Mouse (Mus musculus) cerebellum, adult 9-11 months (tissue): ENCODE data around the gene Eva1c.

ENCODE experiments used
- DNase-seq: peaks from one replicate; pipeline ENCODE4 v3.0.0; 2022

The Eva1c gene

DNA sequence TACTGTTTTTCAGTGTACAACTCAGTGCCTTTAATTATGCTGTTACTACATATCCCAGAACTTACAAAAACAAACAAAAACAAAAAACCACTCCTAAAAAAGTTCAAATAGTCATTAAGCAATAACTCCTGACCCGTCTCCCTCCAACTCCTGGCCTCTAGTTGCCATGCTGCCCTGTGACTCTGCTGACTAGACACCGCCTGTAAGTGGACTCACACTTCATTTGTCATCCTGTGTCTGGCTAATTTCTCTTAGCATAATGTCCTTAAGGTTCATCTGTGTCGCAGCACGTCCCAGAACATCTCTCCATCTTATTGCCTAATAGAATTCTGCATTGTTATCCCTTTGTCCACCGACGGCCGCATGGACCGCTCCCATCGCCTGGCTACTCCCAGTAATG is 979 bp downstream of the Eva1c start:
- no peak for DNase-seq

- DNase-seq: peak; percentile 50
These were observed 2.6 kb downstream of the Eva1c start for GRCm38 (mm10) chr16:90829136-90829535.

- DNase-seq: peak; percentile 94
These were observed 3.6 kb downstream of the Eva1c start for GRCm38 (mm10) chr16:90829894-90830685.

DNA sequence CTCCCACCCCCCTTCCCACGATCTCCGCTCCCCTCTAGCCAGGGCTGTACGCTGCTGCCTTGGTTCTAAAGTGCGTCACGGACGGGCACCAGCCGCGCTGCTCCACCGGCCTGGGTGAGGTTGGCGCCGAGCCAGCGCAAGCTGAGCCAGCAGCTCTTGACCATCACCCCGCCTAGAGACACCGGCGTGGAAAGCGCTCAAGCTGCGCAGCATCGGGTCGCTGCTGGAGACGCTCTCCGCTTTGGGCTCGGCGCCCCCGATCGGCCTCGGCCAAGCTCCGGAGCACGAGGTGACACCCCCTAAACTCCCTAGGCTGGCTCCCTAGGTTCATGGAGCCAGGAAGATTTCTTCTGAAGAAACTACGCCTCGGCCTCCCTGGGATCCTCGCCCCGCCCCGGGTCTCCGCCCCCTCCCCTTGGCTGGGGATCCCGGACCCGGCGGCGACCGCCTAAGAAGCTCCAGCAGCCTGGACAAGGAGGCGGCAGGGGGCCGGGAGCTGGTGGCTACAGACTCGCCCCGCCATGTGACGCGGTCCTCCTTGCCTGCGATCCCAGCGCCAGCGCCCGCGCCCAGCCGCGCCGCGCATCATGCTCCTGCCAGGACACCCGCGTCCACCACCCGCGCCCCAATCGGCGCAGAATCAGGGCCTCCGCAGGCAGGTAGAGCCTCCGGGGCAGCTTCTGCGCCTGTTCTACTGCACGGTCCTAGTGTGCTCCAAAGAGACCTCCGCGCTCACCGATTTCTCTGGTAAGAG is 4.3 kb downstream of the Eva1c start:
- peak; percentile 89 for DNase-seq

DNA sequence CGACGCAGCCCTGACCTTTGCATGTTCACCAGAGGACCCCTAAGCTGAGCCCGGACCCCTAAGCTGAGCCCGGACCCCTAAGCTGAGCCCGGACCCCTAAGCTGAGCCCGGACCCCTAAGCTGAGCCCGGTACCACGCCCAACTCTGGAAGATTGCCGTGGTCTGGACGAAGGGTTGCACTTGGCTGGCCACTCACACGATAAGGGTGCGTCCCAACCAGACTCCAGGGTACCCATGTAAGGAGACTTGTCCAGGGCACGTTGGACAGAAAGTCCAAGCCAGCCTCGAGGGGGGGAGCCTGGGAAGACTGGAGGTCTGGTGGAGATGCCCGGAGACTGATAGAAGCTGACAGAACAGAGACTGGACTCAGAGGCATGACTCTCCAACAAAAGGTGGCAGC is 5.2 kb downstream of the Eva1c start:
- DNase-seq: peak; percentile 56

GRCm38 (mm10) chr16:90832495-90832894 is 6.0 kb downstream of the Eva1c start:
- no peak for DNase-seq

GRCm38 (mm10) chr16:90833041-90833791 is 6.7 kb downstream of the Eva1c start:
- no peak for DNase-seq

DNA sequence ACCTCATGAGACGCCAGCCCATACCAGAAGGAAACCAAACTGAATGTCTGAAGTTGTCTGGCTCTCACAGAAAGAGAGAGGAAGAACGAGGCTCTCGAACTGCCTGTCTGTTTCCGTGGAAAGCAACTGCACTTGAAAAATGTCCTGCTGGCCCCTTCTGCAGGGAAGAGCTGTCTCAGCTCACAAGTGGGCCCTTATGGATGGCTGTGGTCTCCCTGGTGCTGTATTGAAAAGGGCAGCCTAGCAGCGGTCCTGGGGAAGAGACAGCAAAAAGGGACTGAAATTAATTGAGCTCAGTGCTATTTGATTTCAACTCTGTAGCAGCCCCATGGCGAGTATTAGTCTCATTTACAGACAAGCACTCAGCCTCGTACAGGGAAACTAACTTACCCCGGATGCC is 10.9 kb downstream of the Eva1c start:
- DNase-seq: no peak

DNA sequence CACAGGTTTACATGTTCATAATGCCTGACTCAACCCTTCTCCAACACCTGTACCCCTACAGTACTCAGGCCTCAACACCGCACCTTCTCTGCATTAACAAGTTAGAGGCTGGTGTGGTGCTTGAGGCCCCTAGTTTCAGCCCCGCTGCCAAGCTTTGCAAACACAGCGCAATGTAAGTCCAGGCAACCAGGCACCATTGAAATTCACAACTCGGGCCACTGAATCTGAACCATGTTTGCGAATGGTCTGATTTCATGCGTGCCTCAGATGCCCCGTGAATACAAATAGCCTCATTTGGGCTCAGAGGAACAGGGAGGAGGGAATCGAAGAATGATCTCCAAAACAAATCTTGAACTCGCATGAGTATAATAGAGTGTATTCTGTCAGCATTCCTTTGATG is 15.6 kb downstream of the Eva1c start:
- no peak for DNase-seq

DNA sequence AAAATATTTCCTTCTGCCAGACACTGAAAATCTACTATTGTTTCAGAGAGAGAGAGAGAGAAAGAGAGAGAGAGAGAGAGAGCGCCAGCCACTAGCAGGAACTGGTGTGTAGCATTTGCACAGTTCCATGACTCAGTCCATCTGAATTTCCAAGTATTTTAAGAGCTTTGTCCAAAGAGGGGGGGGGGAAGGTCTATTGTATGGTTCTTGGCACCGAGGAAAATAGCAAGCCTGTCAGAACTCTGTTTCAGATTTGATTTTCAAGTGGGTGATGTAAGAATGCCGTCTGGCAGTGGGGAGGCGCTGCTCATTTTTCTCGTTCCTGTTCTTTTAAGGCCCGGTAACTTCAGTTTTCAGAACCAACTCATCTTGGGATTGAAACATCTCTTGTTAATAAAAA is 18.5 kb downstream of the Eva1c start:
- DNase-seq: no peak

DNA sequence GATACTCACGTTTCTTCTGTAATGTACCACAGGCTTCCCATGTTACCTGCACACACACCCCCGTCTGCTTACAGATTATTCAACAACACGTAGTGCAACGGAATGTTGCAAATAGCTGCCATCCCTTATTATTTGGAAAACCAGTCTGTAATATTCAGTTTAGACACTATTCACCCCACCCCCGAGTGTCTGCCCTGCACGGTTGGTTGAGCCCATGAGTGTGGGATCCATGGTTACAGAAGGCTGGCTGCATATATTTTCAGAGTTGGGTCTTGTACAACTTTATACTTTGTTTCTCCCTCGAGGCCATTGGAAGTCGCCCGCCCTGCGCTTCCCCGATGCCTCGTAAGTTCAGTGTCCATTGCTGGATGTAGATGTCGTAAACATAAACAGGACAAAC is 19.1 kb downstream of the Eva1c start:
- no peak for DNase-seq

- DNase-seq: no peak
These were observed 22.2 kb downstream of the Eva1c start for GRCm38 (mm10) chr16:90848697-90849096.

GRCm38 (mm10) chr16:90849262-90849661 is 22.7 kb downstream of the Eva1c start:
- DNase-seq: no peak

- DNase-seq: no peak
These were observed 24.4 kb downstream of the Eva1c start for GRCm38 (mm10) chr16:90850881-90851280.

- DNase-seq: no peak
These were observed 25.3 kb downstream of the Eva1c start for GRCm38 (mm10) chr16:90851621-90852334.

DNA sequence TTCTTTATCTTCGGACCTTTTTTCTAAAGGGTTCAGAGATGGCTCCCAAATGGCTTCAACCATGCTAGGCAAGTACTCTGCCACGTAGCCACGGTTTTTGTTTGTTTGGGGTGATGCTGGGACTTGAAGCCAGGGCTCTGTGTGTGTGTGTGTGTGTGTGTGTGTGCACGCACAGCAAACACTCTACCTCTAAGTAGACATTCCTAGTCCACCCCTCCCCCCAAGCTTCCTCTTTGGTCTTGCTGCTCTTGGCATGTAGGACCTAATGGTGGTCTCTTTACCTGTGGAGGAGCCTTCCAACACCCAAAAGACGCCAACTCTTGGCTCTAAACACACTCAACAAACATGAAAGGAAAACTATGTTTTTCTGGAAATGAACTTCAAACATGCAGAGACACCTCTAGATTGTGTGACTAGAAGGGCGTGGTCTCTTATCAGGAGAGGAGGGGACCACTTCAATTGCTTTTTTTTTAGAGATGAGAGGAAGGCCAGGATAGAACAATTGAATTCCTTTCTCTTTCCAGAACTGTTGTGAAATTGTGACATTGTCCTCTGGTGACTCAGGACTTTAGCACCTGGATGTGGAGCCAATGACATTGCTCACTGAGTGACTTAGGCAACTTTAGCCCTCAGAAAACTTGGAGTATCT is 30.2 kb downstream of the Eva1c start:
- no peak for DNase-seq

GRCm38 (mm10) chr16:90858206-90858605 is 31.7 kb downstream of the Eva1c start:
- DNase-seq: no peak

- no peak for DNase-seq
These were observed 36.5 kb downstream of the Eva1c start for GRCm38 (mm10) chr16:90863036-90863435.

GRCm38 (mm10) chr16:90863468-90864046 is 37.0 kb downstream of the Eva1c start:
- DNase-seq: no peak

DNA sequence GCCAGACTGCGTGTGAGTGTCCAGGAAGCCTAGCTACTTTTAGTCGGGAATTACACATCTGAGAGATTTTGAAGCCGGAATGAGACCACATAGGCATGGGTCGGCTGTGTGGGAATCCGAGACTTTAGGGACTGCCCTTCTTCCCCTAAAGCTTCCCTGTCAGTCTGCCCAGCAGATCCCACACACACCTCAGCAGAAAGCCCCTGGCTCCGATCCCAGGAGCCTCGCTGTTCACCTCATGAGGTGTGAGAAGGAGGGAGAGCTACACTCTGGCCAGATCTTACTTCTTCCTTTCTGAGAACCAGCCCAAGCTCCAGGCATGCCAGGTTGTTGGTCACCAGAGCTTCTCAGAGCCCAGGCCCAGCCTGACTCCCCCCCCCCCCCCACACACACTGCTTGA is 38.2 kb downstream of the Eva1c start:
- peak; percentile 47 for DNase-seq

- no peak for DNase-seq
These were observed 39.1 kb downstream of the Eva1c start for GRCm38 (mm10) chr16:90865652-90866051.

DNA sequence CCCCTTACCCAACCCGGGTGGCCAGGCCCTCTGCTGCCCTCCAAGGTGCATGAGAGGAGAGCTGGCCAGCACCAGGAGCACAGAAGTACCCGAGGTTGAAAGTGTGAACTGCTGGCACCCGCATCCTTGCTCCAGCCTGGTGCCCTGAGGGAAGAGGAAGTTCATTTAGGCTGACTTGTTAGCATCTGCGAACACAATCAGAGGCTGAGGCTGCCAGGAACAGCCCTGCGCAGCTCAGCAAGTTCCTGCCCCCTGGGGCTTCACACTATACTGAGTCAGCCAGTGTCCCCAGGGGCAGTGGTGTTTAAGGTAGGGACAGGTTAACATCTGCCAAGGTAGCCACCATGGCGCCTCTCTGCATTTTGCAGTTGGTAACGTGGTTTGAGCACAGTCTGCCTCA is 41.6 kb downstream of the Eva1c start:
- DNase-seq: no peak
